Mouse (Mus musculus): ENCODE data around the gene Arid3a. TPM values are rescaled to one million over a fixed set of nuclear protein-coding genes. Genes with fewer than 3 reads are reported as not detected.

Arid3a gene
- polyA plus RNA-seq, 1 experiment from 2014 or later: 3.2 TPM

GRCm38 (mm10) chr10:79931797-79932196 is 5.0 kb downstream of the Arid3a start:
- H3K4me1 ChIP-seq (replicated peaks): peaks cover 58% of the 10 kb centered on the region
- no peak overlapping the region for H3K4me2 ChIP-seq
- H3K9me3 ChIP-seq: no peaks in the 10 kb centered on the region
- H3K27ac ChIP-seq (replicated peaks): 0 out of 2 replicates have a peak overlapping the region, but pooled peaks have one; percentile 36
- no peak for ATAC-seq (ENCODE audit: low FRiP score, low read depth)
- no peaks in the 10 kb centered on the region for H3K27me3 ChIP-seq
- no peak overlapping the region for H3K9ac ChIP-seq
- 0 out of 2 replicates have a peak, but pooled peaks cover 4% of the 10 kb centered on the region for H3K36me3 ChIP-seq
- WGBS: 77% methylated on average over 9 of the region's 9 CpGs
- H3K4me3 ChIP-seq: no peak overlapping the region

DNA sequence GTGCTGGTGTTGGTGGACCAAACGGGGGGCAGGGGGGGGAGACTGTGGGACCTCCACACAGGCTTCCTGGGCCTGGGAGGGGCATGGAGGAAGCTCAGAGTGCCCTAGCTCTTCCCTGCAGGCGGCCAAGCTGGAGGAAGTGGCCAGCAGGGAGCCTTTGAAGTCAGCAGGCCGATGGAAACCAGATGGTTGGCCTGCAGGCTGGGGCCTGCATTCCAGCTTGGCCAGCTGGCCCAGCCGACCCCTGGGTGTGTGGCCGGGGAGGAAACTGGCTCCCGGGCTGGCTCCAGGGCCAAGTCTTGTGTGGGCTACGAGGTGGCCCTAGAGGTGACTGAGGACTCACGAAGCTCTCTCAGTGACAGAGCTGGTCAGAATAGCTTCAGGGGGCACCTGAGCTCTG is 5.9 kb downstream of the Arid3a start:
- WGBS: 19% methylated on average over 8 of the region's 8 CpGs
- Histone ChIP-seq H3K4me3 (no peak overlapping the region), H3K9me3 (no peaks in the 10 kb centered on the region), H3K4me1 (replicated peaks) (peaks cover 67% of the 10 kb centered on the region), H3K9ac (no peak overlapping the region), H3K27ac (replicated peaks) (peak overlapping the region; percentile 36), H3K36me3 (0 out of 2 replicates have a peak, but pooled peaks cover 4% of the 10 kb centered on the region), H3K27me3 (no peaks in the 10 kb centered on the region), H3K4me2 (0 out of 2 replicates have a peak overlapping the region, but pooled peaks have one; percentile 11)
- ATAC-seq (ENCODE audit: low FRiP score, low read depth): no peak

DNA sequence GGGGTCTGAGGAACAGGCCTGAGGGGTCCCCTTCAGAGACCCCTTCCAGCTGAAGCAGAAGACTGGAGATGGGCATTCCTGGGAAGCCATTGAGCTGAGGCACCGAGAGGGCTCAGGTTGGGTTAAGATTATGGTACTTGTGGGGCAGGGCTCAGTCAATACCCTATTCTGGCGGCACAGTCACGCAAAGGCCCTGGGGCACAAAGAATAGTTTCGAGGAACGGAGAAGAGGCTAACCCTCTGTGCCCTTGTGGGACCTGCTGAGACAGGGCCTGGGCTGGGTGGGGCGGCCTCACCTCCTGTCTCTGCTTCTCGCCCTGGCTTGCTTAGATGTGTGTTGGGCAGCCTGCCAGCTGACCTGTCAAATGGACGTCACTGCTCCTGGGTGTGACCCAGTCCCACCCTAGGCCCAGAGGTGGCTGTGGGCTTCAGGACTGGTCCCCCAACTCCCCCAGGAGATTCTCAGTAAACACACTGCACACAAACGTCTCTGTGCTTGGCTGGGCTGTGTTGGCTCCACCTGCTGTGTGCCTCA is 6.4 kb downstream of the Arid3a start:
- H3K9ac ChIP-seq: no peak overlapping the region
- H3K4me3 ChIP-seq: no peak overlapping the region
- H3K36me3 ChIP-seq: 0 out of 2 replicates have a peak, but pooled peaks cover 4% of the 10 kb centered on the region
- WGBS: 62% methylated on average over 9 of the region's 9 CpGs
- H3K4me1 ChIP-seq (replicated peaks): peaks cover 71% of the 10 kb centered on the region
- no peak overlapping the region for H3K4me2 ChIP-seq
- H3K9me3 ChIP-seq: no peaks in the 10 kb centered on the region
- ATAC-seq (ENCODE audit: low FRiP score, low read depth): no peak
- no peaks in the 10 kb centered on the region for H3K27me3 ChIP-seq
- peak overlapping the region; percentile 36 for H3K27ac ChIP-seq (replicated peaks)

DNA sequence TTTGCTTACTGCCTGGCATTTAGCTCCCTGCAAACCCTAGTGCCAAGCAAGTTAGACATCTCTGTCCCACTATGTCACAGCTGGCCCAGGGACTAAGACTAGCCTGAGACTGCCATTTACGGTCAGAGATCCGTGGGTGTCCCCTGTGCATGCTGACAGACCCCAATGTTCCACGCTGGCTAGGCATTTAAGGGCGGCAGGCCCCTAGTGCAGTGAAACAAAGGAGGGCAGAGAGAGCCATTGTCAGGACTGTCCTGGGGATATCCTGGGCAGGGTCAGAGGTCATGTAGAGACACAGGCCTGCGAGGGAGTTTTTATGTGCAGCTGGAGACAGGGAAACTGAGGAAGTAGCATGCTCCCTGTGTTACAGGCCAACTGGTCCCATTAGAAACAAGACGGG is 7.0 kb downstream of the Arid3a start:
- H3K4me3 ChIP-seq: no peak overlapping the region

DNA sequence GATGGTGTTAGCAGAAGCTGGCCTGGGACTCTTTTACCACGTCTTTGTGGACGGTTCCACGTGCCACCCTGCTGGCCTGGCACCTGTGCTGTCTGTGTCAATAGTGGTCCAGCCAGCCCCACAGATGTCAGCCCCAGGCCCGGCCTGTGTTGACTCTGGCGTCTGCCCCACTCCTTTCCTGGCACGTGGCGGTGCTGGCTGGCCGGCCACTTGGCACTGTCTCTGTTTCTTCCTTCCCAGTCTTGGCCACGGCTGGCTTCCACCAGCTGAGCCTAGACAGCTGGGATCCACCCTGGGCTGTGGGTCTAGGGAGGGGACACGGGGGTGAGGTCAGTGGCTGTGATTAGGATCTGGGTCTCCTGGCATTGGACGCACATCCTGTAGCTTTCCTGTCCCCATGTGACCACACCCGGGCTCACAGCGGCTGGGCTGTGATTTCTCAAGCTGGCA is 7.5 kb downstream of the Arid3a start:
- Histone ChIP-seq H3K9me3 (no peaks in the 10 kb centered on the region), H3K9ac (no peak overlapping the region), H3K36me3 (0 out of 2 replicates have a peak, but pooled peaks cover 4% of the 10 kb centered on the region), H3K27me3 (no peaks in the 10 kb centered on the region), H3K27ac (replicated peaks) (peak overlapping the region; percentile 32; the same call in 1 of the 2 replicates), H3K4me3 (no peak overlapping the region), H3K4me2 (no peak overlapping the region), H3K4me1 (replicated peaks) (peaks cover 63% of the 10 kb centered on the region)
- peak; percentile 72 for ATAC-seq (ENCODE audit: low FRiP score, low read depth)
- 37% methylated on average over 13 of the region's 13 CpGs for WGBS

More for the DNA sequence above, 7.0 kb downstream of the Arid3a start:
- Histone ChIP-seq H3K4me2 (no peak overlapping the region), H3K27me3 (no peaks in the 10 kb centered on the region), H3K4me1 (replicated peaks) (peaks cover 67% of the 10 kb centered on the region), H3K9me3 (no peaks in the 10 kb centered on the region), H3K9ac (no peak overlapping the region), H3K27ac (replicated peaks) (peak overlapping the region; percentile 32; the same call in 1 of the 2 replicates), H3K36me3 (0 out of 2 replicates have a peak, but pooled peaks cover 4% of the 10 kb centered on the region)
- 17% methylated on average over 6 of the region's 6 CpGs for WGBS
- ATAC-seq (ENCODE audit: low FRiP score, low read depth): no peak

- H3K9me3 ChIP-seq: no peaks in the 10 kb centered on the region
- no peak for ATAC-seq (ENCODE audit: low FRiP score, low read depth)
- no peak overlapping the region for H3K9ac ChIP-seq
- 0 out of 2 replicates have a peak overlapping the region, but pooled peaks have one; percentile 10 for H3K27ac ChIP-seq (replicated peaks)
- H3K27me3 ChIP-seq: no peaks in the 10 kb centered on the region
- 0 out of 2 replicates have a peak, but pooled peaks cover 4% of the 10 kb centered on the region for H3K36me3 ChIP-seq
- H3K4me1 ChIP-seq (replicated peaks): peaks cover 56% of the 10 kb centered on the region
- no peak overlapping the region for H3K4me3 ChIP-seq
- 83% methylated on average over 16 of the region's 16 CpGs for WGBS
- no peak overlapping the region for H3K4me2 ChIP-seq
These were observed 8.1 kb downstream of the Arid3a start for GRCm38 (mm10) chr10:79934794-79935569.

GRCm38 (mm10) chr10:79936284-79936910 is 9.6 kb downstream of the Arid3a start:
- H3K4me1 ChIP-seq (replicated peaks): peaks cover 50% of the 10 kb centered on the region
- H3K36me3 ChIP-seq: 0 out of 2 replicates have a peak, but pooled peaks cover 4% of the 10 kb centered on the region
- H3K4me2 ChIP-seq: peak overlapping the region; percentile 27; the same call in 1 of the 2 replicates
- H3K9ac ChIP-seq: no peak overlapping the region
- no peaks in the 10 kb centered on the region for H3K27me3 ChIP-seq
- 72% methylated on average over 10 of the region's 10 CpGs for WGBS
- H3K9me3 ChIP-seq: no peaks in the 10 kb centered on the region
- ATAC-seq (ENCODE audit: low FRiP score, low read depth): no peak
- H3K27ac ChIP-seq (replicated peaks): no peak overlapping the region
- H3K4me3 ChIP-seq: no peak overlapping the region

DNA sequence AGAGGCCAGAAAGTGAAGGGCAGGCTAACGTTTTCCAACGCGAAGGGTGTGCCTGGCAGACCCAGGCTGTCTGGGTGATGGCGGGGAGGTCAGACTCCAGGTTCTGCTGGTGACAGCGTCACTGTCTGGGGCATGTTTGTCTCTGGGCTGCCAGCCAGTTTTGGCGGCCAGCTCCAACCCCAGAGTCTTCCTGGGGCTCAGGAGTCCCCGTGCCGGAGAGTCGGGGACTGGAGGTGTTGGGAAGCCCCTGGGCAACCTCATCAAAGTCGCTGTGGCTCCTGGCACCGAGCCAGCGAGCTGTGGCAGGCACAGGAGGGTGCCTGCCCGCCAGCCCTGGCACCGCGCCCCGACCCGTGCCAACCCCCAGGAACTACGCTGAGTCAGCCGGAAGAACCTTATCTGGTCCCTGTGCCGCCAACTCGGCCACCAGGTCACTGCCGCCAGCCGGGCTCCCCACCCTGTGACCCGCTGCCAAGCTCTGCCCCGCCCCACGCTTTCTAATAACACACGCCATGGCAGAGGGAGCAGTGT is 10.1 kb downstream of the Arid3a start:
- H3K9ac ChIP-seq: 0 out of 2 replicates have a peak overlapping the region, but pooled peaks have one; percentile 23
- H3K4me3 ChIP-seq: no peak overlapping the region
- peak overlapping the region; percentile 27; the same call in 1 of the 2 replicates for H3K4me2 ChIP-seq
- no peaks in the 10 kb centered on the region for H3K27me3 ChIP-seq
- peaks cover 46% of the 10 kb centered on the region for H3K4me1 ChIP-seq (replicated peaks)
- WGBS: 31% methylated on average over 27 of the region's 27 CpGs
- H3K27ac ChIP-seq (replicated peaks): no peak overlapping the region
- no peaks in the 10 kb centered on the region for H3K9me3 ChIP-seq
- H3K36me3 ChIP-seq: 0 out of 2 replicates have a peak, but pooled peaks cover 1% of the 10 kb centered on the region
- ATAC-seq (ENCODE audit: low FRiP score, low read depth): no peak

DNA sequence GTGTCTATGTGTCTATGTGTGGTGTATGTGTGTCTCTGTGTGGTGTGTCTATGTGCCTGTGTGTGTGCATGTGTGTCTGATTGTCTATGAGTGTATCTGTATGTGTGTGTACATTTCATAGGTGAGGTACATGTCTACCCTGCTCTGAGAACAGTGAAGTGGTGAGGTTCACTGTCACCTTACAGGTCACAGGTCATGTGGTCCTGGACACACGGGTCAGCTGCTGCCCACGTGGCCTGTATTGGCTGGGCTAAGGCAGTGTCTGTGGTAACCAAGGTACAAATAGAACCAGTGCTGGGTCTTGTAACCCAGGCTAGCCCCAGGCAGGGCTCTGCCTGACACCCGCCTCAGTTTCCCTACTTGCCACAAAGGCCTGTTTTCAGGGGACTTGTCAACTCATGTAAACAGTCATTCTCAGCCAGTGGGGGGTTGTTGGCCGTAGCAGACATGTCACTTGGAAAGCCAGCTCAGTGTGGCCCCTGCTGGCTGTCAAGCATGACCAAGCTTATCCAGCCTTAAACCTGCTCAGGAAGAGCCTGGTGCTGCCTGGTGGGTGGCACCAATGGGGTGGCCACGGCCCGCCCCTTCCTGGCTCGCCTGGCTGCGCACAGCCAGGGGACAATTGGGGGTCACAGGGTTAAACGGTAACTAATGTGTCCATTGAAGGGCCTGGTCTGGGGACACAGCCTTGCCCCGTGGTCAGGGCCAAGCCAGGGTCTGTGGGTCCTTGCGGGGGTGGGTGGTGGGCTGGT is 11.1 kb downstream of the Arid3a start:
- Histone ChIP-seq H3K4me2 (no peak overlapping the region), H3K27me3 (no peaks in the 10 kb centered on the region), H3K4me1 (replicated peaks) (peaks cover 36% of the 10 kb centered on the region), H3K9me3 (no peaks in the 10 kb centered on the region), H3K9ac (no peak overlapping the region), H3K27ac (replicated peaks) (no peak overlapping the region), H3K4me3 (no peak overlapping the region), H3K36me3 (no peaks in the 10 kb centered on the region)
- no peak for ATAC-seq (ENCODE audit: low FRiP score, low read depth)
- 39% methylated on average over 11 of the region's 11 CpGs for whole genome bisulfite sequencing

- Histone ChIP-seq H3K27me3 (no peaks in the 10 kb centered on the region), H3K4me2 (no peak overlapping the region), H3K36me3 (no peaks in the 10 kb centered on the region), H3K9ac (no peak overlapping the region), H3K4me1 (replicated peaks) (peaks cover 27% of the 10 kb centered on the region), H3K9me3 (no peaks in the 10 kb centered on the region), H3K4me3 (no peak overlapping the region), H3K27ac (replicated peaks) (no peak overlapping the region)
- 71% methylated on average over 7 of the region's 7 CpGs for WGBS
- ATAC-seq (ENCODE audit: low FRiP score, low read depth): no peak
These were observed 13.9 kb downstream of the Arid3a start for GRCm38 (mm10) chr10:79940749-79941148.

DNA sequence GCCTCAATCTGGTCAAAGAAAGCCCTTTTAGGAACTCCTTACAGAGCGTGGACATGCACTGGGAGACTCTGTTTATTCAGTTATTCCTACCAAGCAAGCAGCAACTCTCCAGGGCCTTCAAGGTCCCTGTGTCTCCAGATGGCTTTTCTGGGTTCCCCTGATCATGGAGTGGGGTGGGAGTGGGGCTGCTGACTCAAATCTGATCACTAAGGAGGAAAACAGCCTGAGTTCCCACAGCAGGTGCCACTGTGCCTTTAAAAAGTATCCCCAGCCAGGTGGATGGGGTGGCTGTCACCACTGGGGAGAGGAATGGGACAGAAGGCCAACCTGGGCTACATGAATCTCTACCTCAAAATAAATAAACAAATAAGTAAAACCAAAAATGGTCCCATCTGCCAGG is 16.1 kb downstream of the Arid3a start:
- H3K36me3 ChIP-seq: peaks cover 2% of the 10 kb centered on the region; the same call in 1 of the 2 replicates
- ATAC-seq (ENCODE audit: low FRiP score, low read depth): no peak
- H3K27me3 ChIP-seq: no peaks in the 10 kb centered on the region
- no peak overlapping the region for H3K4me3 ChIP-seq
- no peaks in the 10 kb centered on the region for H3K9me3 ChIP-seq
- H3K4me2 ChIP-seq: no peak overlapping the region
- H3K9ac ChIP-seq: no peak overlapping the region
- 92% methylated on average over 1 of the region's 1 CpGs for WGBS
- no peak overlapping the region for H3K27ac ChIP-seq (replicated peaks)
- H3K4me1 ChIP-seq (replicated peaks): peaks cover 19% of the 10 kb centered on the region
